Comparison of ENCODE assay signal across 30 mouse cellular contexts in genomic region chr11:87542906-87543305, GRCm38 (mm10). TPM values are rescaled to one million over a fixed set of nuclear protein-coding genes. Genes with fewer than 3 reads are reported as not detected.
A peak's percentile ranks its signal among the peaks of the same experiment; 100 is the strongest.
DNase-seq lines count a peak whose midpoint lies in the region; TF ChIP-seq lines count a peak whose summit lies in the region.
"Had no signal": no experiment of that assay in that cellular context is flagged by ENCODE, and none has a peak within 500 bp of the region (broad histone marks: within the 10 kb centered on the region; RNA-seq: fewer than 3 reads in every experiment).

No protein-coding gene starts in this region.

- intact Hi-C loops in gastrocnemius, postnatal 36 days (cut with DNase I) = no loop called here

- no peaks in the 10 kb centered on the region for H3K27me3 ChIP-seq in thymus, adult 2 months (ENCODE audit: control insufficient read depth, insufficient read depth, low read length)
- no peaks in the 10 kb centered on the region for H3K27me3 ChIP-seq in cerebellum, adult 2 months (ENCODE audit: control insufficient read depth, insufficient read depth, low read length)
- H3K27me3 ChIP-seq: forebrain, embryonic 15.5 days; heart, embryonic 13.5 days; hindbrain, embryonic 12.5 days; limb, embryonic 12.5 days; liver, embryonic 12.5 days; midbrain, embryonic 12.5 days had no signal

- no peak overlapping the region for H3K27ac ChIP-seq in thymus, adult 2 months (ENCODE audit: control insufficient read depth, insufficient read depth, low read length)
- no peak overlapping the region for H3K27ac ChIP-seq in cerebellum, adult 2 months (ENCODE audit: insufficient read depth, low read length)
- H3K27ac ChIP-seq: forebrain, embryonic 15.5 days; heart, embryonic 13.5 days; hindbrain, embryonic 12.5 days; kidney, postnatal 0 days; limb, embryonic 12.5 days; liver, embryonic 12.5 days; midbrain, embryonic 12.5 days had no signal

- no peak for TF ChIP-seq POLR2A in thymus, adult 2 months (IDR thresholded peaks at IDR 0.05; ENCODE audit: control insufficient read depth, extremely low read depth, insufficient read depth, low read length, poor library complexity)
- TF ChIP-seq POLR2A in cerebellum, adult 2 months (IDR thresholded peaks at IDR 0.05; ENCODE audit: borderline replicate concordance, insufficient read depth, low read length) = no peak

- H3K4me1 ChIP-seq in thymus, adult 2 months (replicated peaks; ENCODE audit: control insufficient read depth, insufficient read depth, low read length) = peaks cover 6% of the 10 kb centered on the region
- H3K4me1 ChIP-seq in cerebellum, adult 2 months (ENCODE audit: control insufficient read depth, insufficient read depth, low read length) = peaks cover 9% of the 10 kb centered on the region; the same call in 1 of the 2 replicates
- H3K4me1 ChIP-seq: forebrain, embryonic 15.5 days; hindbrain, embryonic 12.5 days; liver, embryonic 12.5 days; midbrain, embryonic 12.5 days had no signal

- DNase-seq in heart, adult 11 months = peak; percentile 85
- no peak for DNase-seq in heart, postnatal 4 days
- DNase-seq in thymus, postnatal 0 days (ENCODE audit: low spot score) = peak; percentile 38
- no peak for DNase-seq in thymus, adult 2 months
- peak; percentile 48 to 64 for DNase-seq in cerebellum, adult 2 months
- DNase-seq in cerebellum, postnatal 25 days = peak; percentile 65 to 70
- no peak for DNase-seq in layer of hippocampus, postnatal 14 days (ENCODE audit: low spot score in 2 of 2)
- no peak for DNase-seq in gastrocnemius, postnatal 36 days
- DNase-seq: heart, postnatal 14 days; kidney, adult 2 months; lung, adult 18-20 months; lung, postnatal 14 days had no signal

- H3K4me3 ChIP-seq in thymus, adult 2 months (ENCODE audit: control insufficient read depth, insufficient read depth, low read length) = no peak overlapping the region
- no peak overlapping the region for H3K4me3 ChIP-seq in cerebellum, adult 2 months (replicated peaks; ENCODE audit: insufficient read depth, low read depth, low read length)
- H3K4me3 ChIP-seq: forebrain, embryonic 15.5 days; heart, embryonic 13.5 days; hindbrain, embryonic 12.5 days; limb, embryonic 12.5 days; liver, embryonic 12.5 days; midbrain, embryonic 12.5 days had no signal

- H3K36me3 ChIP-seq in thymus, adult 2 months (ENCODE audit: control insufficient read depth, insufficient read depth, low read length) = no peaks in the 10 kb centered on the region
- H3K36me3 ChIP-seq: forebrain, embryonic 15.5 days; heart, embryonic 13.5 days; hindbrain, embryonic 12.5 days; limb, embryonic 12.5 days; liver, embryonic 12.5 days; midbrain, embryonic 12.5 days had no signal

- no peak for TF ChIP-seq CTCF in thymus, adult 2 months (IDR thresholded peaks at IDR 0.05; ENCODE audit: borderline replicate concordance, control insufficient read depth, extremely low read depth, insufficient read depth, low read length, poor library complexity)
- TF ChIP-seq CTCF in cerebellum, adult 2 months (IDR thresholded peaks at IDR 0.05; ENCODE audit: borderline replicate concordance, insufficient read depth, low read depth, low read length) = no peak

- WGBS in thymus, adult 2 months = 30% methylated on average over 3 of the region's 3 CpGs
- WGBS in cerebellum, adult 2 months = 4% methylated on average over 3 of the region's 3 CpGs

RNA-seq across cellular contexts. Expression of gene Gm11492, which starts 23.5 kb away (rescaled TPM):
- total RNA-seq in heart, postnatal 4 days (2021) = not detected
- polyA plus RNA-seq in thymus, postnatal 0 days (2015; fragmentation: Nextera tagmentation; extraction: Ambion mirVana) = not detected in 2 replicates
- polyA plus RNA-seq in thymus, adult 2 months (2012; rRNA removed) = 0.06 TPM in 1 of 2 replicates, not detected in the other
- polyA plus RNA-seq in cerebellum, adult 2 months (2012; rRNA removed) = not detected in 2 replicates
- not detected for total RNA-seq in layer of hippocampus, postnatal 14 days (2021)
- not detected for total RNA-seq in gastrocnemius, postnatal 36 days (2021)
- total RNA-seq: adrenal gland, postnatal 14 days; gastrocnemius, adult 8-10 months; granulocyte monocyte progenitor cell, adult 5-6 weeks; heart, postnatal 14 days; layer of hippocampus, postnatal 10 days; left cerebral cortex, postnatal 10 days; megakaryocyte, adult 5-6 weeks had no signal
- polyA plus RNA-seq: CD4-positive, CD25-positive, alpha-beta regulatory T cell, adult 4 months; forebrain, embryonic 15.5 days; heart, embryonic 13.5 days; hindbrain, embryonic 12.5 days; inflammation-experienced regulatory T-cells, adult 6 months; kidney, adult 2 months; kidney, postnatal 0 days; large intestine, adult 2 months; limb, embryonic 12.5 days; liver, embryonic 12.5 days; midbrain, embryonic 12.5 days; neural tube, embryonic 11.5 days; stomach, embryonic 14.5 days had no signal

RNA-seq across cellular contexts. Expression of gene Sept4, which starts 25.8 kb away (rescaled TPM):
- total RNA-seq in heart, postnatal 4 days (2021) = 10 to 100 TPM; 65.4 to 68.6 TPM
- 23.9 and 25.0 TPM in 2 replicates for polyA plus RNA-seq in thymus, postnatal 0 days (2015; fragmentation: Nextera tagmentation; extraction: Ambion mirVana)
- polyA plus RNA-seq in thymus, adult 2 months (2012; rRNA removed) = 12.6 and 13.2 TPM in 2 replicates
- 962 and 1,033 TPM in 2 replicates for polyA plus RNA-seq in cerebellum, adult 2 months (2012; rRNA removed)
- 100 to 1,000 TPM in 1 of 2 experiments, 10 to 100 TPM in 1; 98.9 to 116 TPM for total RNA-seq in layer of hippocampus, postnatal 14 days (2021)
- total RNA-seq in gastrocnemius, postnatal 36 days (2021) = 10 to 100 TPM; 11.3 to 11.9 TPM

RNA-seq across cellular contexts. Expression of gene Mtmr4, which starts 49.1 kb away (rescaled TPM):
- 10 to 100 TPM; 15.2 TPM for total RNA-seq in heart, postnatal 4 days (2021)
- 19.6 and 21.1 TPM in 2 replicates for polyA plus RNA-seq in thymus, postnatal 0 days (2015; fragmentation: Nextera tagmentation; extraction: Ambion mirVana)
- polyA plus RNA-seq in thymus, adult 2 months (2012; rRNA removed) = 47.0 and 51.1 TPM in 2 replicates
- polyA plus RNA-seq in cerebellum, adult 2 months (2012; rRNA removed) = 66.9 and 67.8 TPM in 2 replicates
- total RNA-seq in layer of hippocampus, postnatal 14 days (2021) = 10 to 100 TPM; 80.4 to 95.4 TPM
- total RNA-seq in gastrocnemius, postnatal 36 days (2021) = 10 to 100 TPM in 1 of 2 experiments, 1 to 10 TPM in 1; 8.9 to 13.4 TPM

Comparison
In these comparisons a context has a peak if more than half of its experiments do, and no peak if none do; other contexts are left out.
1. DNase-seq: peak in heart, adult 11 months (single experiment), thymus, postnatal 0 days (single experiment), cerebellum, adult 2 months (2 of 2) and cerebellum, postnatal 25 days (2 of 2); none in heart, postnatal 4 days (single experiment), thymus, adult 2 months (single experiment), layer of hippocampus, postnatal 14 days (0 of 2) and gastrocnemius, postnatal 36 days (0 of 2).
2. RNA of gene Sept4, which starts 25.8 kb away (total RNA-seq): 98.9 to 116 TPM in layer of hippocampus, postnatal 14 days and 65.4 to 68.6 TPM in heart, postnatal 4 days; 11.3 to 11.9 TPM in gastrocnemius, postnatal 36 days; every median in the first group is over 4 times any median in the second.
3. RNA of gene Mtmr4, which starts 49.1 kb away (total RNA-seq): 80.4 to 95.4 TPM in layer of hippocampus, postnatal 14 days; 15.2 TPM in heart, postnatal 4 days and 8.9 to 13.4 TPM in gastrocnemius, postnatal 36 days; every median in the first group is over 4 times any median in the second.